In genomic region chr3:131564430-131565256, GRCm38 (mm10) we compare ENCODE assay signal across 7 mouse cellular contexts. TPM values are rescaled to one million over a fixed set of nuclear protein-coding genes. Genes with fewer than 3 reads are reported as not detected.
DNase-seq lines count a peak whose midpoint lies in the region; ATAC-seq lines count a peak whose summit lies in the region.

Gene Papss1 (plus strand): TSS chr3:131564768.

- peak; percentile 98 for ATAC-seq in embryonic facial prominence, embryonic 12.5 days (ENCODE audit: insufficient number of reproducible peaks, insufficient read depth, low FRiP score, low TSS enrichment)
- peak; percentile 99 for ATAC-seq in limb, embryonic 11.5 days (ENCODE audit: insufficient number of reproducible peaks, low FRiP score, low TSS enrichment, low read depth)
- ATAC-seq in midbrain, embryonic 14.5 days (ENCODE audit: low FRiP score, low TSS enrichment), result peak; percentile 99

- no peaks in the 10 kb centered on the region for H3K9me3 ChIP-seq in embryonic facial prominence, embryonic 12.5 days
- H3K9me3 ChIP-seq in limb, embryonic 11.5 days (ENCODE audit: control insufficient read depth, low read length), result no peaks in the 10 kb centered on the region
- no peaks in the 10 kb centered on the region for H3K9me3 ChIP-seq in midbrain, embryonic 14.5 days (ENCODE audit: control insufficient read depth, low read length)

- DNase-seq in adrenal gland, postnatal 25 days, result peak; percentile 100
- peak; percentile 100 for DNase-seq in heart, adult 11 months
- peak; percentile 100 for DNase-seq in kidney, adult 18-20 months
- DNase-seq in limb, embryonic 11.5 days (ENCODE audit: low spot score), result peak; percentile 100
- peak; percentile 100 for DNase-seq in midbrain, embryonic 14.5 days
- DNase-seq in spleen, adult 18-20 months, result peak; percentile 100

- peak within 1 kb of the TSS; percentile 67 for H3K4me2 ChIP-seq in embryonic facial prominence, embryonic 12.5 days (replicated peaks)
- H3K4me2 ChIP-seq in limb, embryonic 11.5 days (ENCODE audit: low read depth, severe bottlenecking), result peak within 1 kb of the TSS; percentile 55
- H3K4me2 ChIP-seq in midbrain, embryonic 14.5 days (ENCODE audit: low read length), result peak within 1 kb of the TSS; percentile 71

- peak within 1 kb of the TSS; percentile 79 for H3K9ac ChIP-seq in embryonic facial prominence, embryonic 12.5 days
- H3K9ac ChIP-seq in limb, embryonic 11.5 days (ENCODE audit: low read length), result peak within 1 kb of the TSS; percentile 92
- H3K9ac ChIP-seq in midbrain, embryonic 14.5 days (replicated peaks; ENCODE audit: low read length), result peak within 1 kb of the TSS; percentile 91

- peak within 1 kb of the TSS; percentile 74 for H3K4me3 ChIP-seq in embryonic facial prominence, embryonic 12.5 days
- peak within 1 kb of the TSS; percentile 78 for H3K4me3 ChIP-seq in limb, embryonic 11.5 days (ENCODE audit: low read depth, low read length)
- H3K4me3 ChIP-seq in midbrain, embryonic 14.5 days (replicated peaks; ENCODE audit: low read depth, low read length), result peak within 1 kb of the TSS; percentile 86

- H3K36me3 ChIP-seq in embryonic facial prominence, embryonic 12.5 days, result no peaks in the 10 kb centered on the region
- H3K36me3 ChIP-seq in limb, embryonic 11.5 days (ENCODE audit: control insufficient read depth, insufficient read depth, low read length), result no peaks in the 10 kb centered on the region
- no peaks in the 10 kb centered on the region for H3K36me3 ChIP-seq in midbrain, embryonic 14.5 days (ENCODE audit: control insufficient read depth, insufficient read depth, low read length)

- H3K4me1 ChIP-seq in embryonic facial prominence, embryonic 12.5 days, result peaks cover 18% of the 10 kb centered on the region
- H3K4me1 ChIP-seq in limb, embryonic 11.5 days (ENCODE audit: control insufficient read depth, insufficient read depth, low read length), result peaks cover 10% of the 10 kb centered on the region; the same call in 1 of the 2 replicates
- H3K4me1 ChIP-seq in midbrain, embryonic 14.5 days (ENCODE audit: control insufficient read depth, insufficient read depth, low read length), result peaks cover 19% of the 10 kb centered on the region

- H3K27me3 ChIP-seq in embryonic facial prominence, embryonic 12.5 days, result no peaks in the 10 kb centered on the region
- H3K27me3 ChIP-seq in limb, embryonic 11.5 days (ENCODE audit: control insufficient read depth, insufficient read depth, low read length), result no peaks in the 10 kb centered on the region
- no peaks in the 10 kb centered on the region for H3K27me3 ChIP-seq in midbrain, embryonic 14.5 days (ENCODE audit: control insufficient read depth, insufficient read depth, low read length)

- peak within 1 kb of the TSS; percentile 95 for H3K27ac ChIP-seq in embryonic facial prominence, embryonic 12.5 days
- peak within 1 kb of the TSS; percentile 94 for H3K27ac ChIP-seq in limb, embryonic 11.5 days (replicated peaks; ENCODE audit: low read depth, low read length)
- peak within 1 kb of the TSS; percentile 96 for H3K27ac ChIP-seq in midbrain, embryonic 14.5 days (replicated peaks; ENCODE audit: low read depth, low read length)

- under 1% methylated on average over 73 of the region's 73 CpGs for WGBS in embryonic facial prominence, embryonic 12.5 days
- under 1% methylated on average over 72 of the region's 73 CpGs for WGBS in limb, embryonic 11.5 days
- WGBS in midbrain, embryonic 14.5 days, result under 1% methylated on average over 73 of the region's 73 CpGs

RNA-seq across cellular contexts. Expression of gene Papss1, which starts in this region (rescaled TPM):
- 59.4 and 74.9 TPM in 2 replicates for total RNA-seq in adrenal gland, postnatal 25 days (2021)
- 118 and 124 TPM in 2 replicates for polyA plus RNA-seq in embryonic facial prominence, embryonic 12.5 days (2016; fragmentation: Nextera tagmentation; extraction: Ambion mirVana)
- 107 and 108 TPM in 2 replicates for polyA plus RNA-seq in limb, embryonic 11.5 days (2014; fragmentation: Nextera tagmentation; extraction: Ambion mirVana)
- 111 and 127 TPM in 2 replicates for polyA plus RNA-seq in midbrain, embryonic 14.5 days (2014; fragmentation: Nextera tagmentation; extraction: Ambion mirVana)

Comparison
In these comparisons a context has a peak if more than half of its experiments do, and no peak if none do; other contexts are left out.
1. Peak in every context shown above with its lines: DNase-seq, ATAC-seq, H3K4me3 ChIP-seq and H3K27ac ChIP-seq.